Mouse (Mus musculus) small intestine, adult 2 months (tissue): ENCODE results near the gene Npepps.

Experiments used
- CTCF ChIP-seq: fragments of 200-500 bp; IDR thresholded peaks from 2 replicates; pipeline ENCODE4 v1.5.1; 2012; ENCODE audit warnings: low read depth, mild to moderate bottlenecking, control low read depth, inconsistent platforms, low read length, moderate library complexity, mixed read lengths; ENCODE audit not compliant: insufficient replicate concordance, insufficient read length; ENCODE audit errors: extremely low read depth
- POLR2A ChIP-seq: fragments of 200-500 bp; IDR thresholded peaks from 2 replicates; pipeline ENCODE4 v1.6.1; 2012; ENCODE audit warnings: low read depth, mild to moderate bottlenecking, control low read depth, inconsistent platforms, low read length, moderate library complexity

DNA sequence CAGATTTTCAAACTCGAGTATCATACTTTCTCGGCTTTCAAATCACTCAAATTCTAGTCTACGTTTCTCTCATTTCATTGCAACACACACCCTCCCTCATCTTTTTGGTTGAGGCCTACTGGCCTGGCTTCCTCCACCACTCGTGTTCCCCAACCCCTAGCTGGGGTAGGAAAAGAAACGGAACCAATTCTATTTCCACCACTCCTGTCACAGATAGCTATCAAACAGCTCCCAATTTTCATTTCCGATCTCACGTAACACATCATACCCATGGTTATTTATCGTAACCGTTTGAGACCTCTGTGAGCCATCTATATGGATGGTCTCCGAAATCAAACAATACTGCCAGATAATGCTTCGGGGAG, 1.4 kb downstream of the Npepps start:
- TF ChIP-seq CTCF (no peak), POLR2A (no peak)
